Mouse (Mus musculus) activated CD4-positive, CD25-positive, alpha-beta regulatory T cell, adult 4 months (primary cell): Measurements from ENCODE around the gene Ooep. TPM values are rescaled to one million over a fixed set of nuclear protein-coding genes. Genes with fewer than 3 reads are reported as not detected.
"Not testable (repeated sequence)": the region's sequence is repeated elsewhere in the genome, so short reads cannot be mapped to it uniquely, and the experiment has no call there.

Experiments
- ATAC-seq: one replicate; pipeline ENCODE4 v1.8.0; 2017
- polyA plus RNA-seq, 2 experiments: library from polyadenylated mRNA; unstranded; fragments of 100-300 nt; shearing (Covaris generic); gene quantifications; one replicate each; pipeline ENCODE4 v1.2.1; 2017

The Ooep gene
- under 1 TPM in 1 of 2 experiments, not detected in 1; 0.16 TPM for polyA plus RNA-seq

GRCm38 (mm10) chr9:78378113-78378785 lies at the start of gene Ooep:
Ooep (minus strand) TSS chr9:78378725.
- ATAC-seq = no peak

GRCm38 (mm10) chr9:78428185-78428584 lies 49.7 kb upstream of the Ooep start:
- no peak for ATAC-seq

DNA sequence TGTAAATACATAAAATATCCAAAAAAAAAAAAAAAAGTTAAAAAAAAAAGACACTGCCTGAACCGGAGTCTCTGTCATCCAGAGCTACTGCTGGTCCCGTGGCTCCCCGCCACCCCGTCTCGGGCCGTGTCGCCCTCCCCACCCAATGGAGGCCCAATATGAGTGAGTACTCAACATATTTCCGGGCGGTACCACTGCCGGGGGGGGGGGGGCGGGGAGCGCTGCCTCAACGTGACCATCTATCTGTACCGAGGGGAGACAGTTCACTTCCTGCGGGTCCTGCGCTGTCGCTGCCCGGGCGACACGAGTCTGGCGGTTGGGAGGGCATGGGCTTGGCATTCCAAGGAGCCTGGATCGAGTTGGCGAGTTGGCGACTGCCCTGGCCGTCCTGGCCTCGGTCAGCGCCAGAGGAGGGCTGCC lies 48.8 kb upstream of the Ooep start:
- ATAC-seq = peak; percentile 92

DNA sequence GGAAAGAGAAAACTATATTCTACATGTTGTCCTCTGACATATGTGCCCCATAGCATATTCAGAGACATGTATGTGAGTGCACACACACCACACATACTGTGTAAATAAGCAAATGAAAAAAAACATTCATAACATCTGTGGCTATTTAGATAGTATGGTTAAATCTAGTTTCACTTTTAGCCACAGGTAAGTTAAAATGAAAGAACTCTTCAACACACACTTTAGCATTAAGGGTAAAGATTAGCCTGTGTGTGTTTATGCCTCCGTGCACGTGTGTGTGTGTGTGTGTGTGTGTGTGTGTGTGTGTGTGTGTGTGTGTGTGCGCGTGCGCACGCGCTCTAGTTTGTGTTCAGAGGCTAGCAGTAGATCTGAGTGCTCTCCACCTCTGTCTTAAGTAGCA lies 23.1 kb upstream of the Ooep start:
- ATAC-seq = peak; percentile 58

- no peak for ATAC-seq
Observed at GRCm38 (mm10) chr9:78400570-78400969, 22.0 kb upstream of the Ooep start.

DNA sequence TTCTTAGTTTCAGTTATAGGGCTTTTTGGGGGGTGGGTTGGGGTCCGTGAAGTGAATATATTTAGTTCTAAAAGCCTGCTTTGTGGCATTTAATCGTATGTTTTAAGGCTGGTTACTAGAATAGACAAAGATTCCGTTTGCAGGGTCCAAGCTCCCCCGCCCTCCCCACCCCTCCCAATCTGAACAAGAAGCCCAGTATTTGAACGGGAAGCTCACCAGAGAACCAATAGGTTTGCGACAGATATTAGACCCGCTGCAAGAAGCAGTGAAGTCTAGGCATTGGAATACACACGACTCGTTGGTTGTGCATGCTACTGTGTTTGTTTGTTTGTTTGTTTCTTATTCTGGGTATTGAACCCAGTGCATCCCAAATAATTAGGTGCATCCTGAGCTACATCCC lies 18.0 kb upstream of the Ooep start:
- ATAC-seq = no peak

GRCm38 (mm10) chr9:78395630-78396351 lies 17.3 kb upstream of the Ooep start, which contains the start of gene Ddx43:
Ddx43 (plus strand) TSS chr9:78395777.
- peak; percentile 73 for ATAC-seq

DNA sequence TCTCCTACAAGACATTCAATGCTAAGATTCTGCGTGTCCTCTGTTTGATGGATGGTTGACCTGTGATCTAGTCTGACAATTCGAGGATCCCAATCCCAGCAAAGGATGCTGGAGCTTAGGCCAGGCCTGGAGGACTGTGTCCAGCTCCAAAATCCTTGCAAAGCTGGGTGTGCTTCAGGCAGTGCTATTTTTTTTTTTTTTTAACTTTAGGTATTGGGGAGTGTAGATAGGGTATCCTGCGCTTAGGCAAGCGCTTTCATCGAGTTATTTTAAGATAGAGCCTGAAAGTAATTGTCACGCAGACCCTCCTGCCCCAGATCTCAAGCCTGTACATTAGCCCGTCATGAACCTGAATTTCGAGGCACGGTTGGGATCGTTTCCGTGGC lies 16.7 kb upstream of the Ooep start:
- no peak for ATAC-seq

GRCm38 (mm10) chr9:78394602-78395001 lies 16.1 kb upstream of the Ooep start:
- no peak for ATAC-seq

DNA sequence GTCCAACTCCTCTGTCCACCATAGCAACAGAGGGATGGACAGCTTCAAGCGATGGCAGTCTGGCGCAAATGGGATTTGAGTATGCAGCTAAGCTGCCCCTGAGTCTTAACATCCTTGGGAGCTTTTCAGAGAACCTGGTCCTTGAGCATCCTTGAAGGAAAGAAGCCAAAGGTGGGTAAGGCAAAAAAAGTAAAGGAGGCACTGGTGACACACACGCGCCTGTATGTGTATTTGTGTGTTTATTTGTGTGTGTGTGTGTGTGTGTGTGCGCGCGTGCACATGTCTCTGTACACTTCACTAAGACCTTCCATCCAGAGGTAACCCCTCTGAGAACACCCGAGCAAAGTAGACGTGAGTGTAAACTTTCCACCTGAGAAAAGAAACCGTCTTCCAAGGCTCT lies 15.2 kb upstream of the Ooep start:
- ATAC-seq = no peak

DNA sequence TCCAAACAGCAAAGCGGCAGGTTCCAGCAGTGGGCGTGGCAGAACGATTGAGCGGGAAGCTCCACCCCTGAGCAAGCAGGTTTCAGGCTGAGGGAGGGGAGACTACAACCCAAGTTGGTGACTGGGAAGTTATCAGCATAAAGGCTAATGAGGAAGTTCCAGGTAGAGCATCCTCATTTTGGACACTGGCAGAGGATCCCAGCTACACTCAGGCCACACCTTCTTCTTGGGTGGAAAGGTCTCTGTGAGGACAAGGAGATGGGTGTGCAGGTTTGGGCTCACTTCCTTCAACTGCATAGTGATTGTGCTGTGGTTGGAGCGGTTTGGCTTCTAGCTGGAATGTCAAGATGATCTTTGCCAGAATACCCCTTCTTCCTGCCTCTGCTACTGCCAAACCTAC lies 11.5 kb upstream of the Ooep start:
- ATAC-seq = no peak

- no peak for ATAC-seq
Observed at GRCm38 (mm10) chr9:78386947-78387346, 8.4 kb upstream of the Ooep start.

GRCm38 (mm10) chr9:78385893-78386292 lies 7.4 kb upstream of the Ooep start:
- no peak for ATAC-seq

DNA sequence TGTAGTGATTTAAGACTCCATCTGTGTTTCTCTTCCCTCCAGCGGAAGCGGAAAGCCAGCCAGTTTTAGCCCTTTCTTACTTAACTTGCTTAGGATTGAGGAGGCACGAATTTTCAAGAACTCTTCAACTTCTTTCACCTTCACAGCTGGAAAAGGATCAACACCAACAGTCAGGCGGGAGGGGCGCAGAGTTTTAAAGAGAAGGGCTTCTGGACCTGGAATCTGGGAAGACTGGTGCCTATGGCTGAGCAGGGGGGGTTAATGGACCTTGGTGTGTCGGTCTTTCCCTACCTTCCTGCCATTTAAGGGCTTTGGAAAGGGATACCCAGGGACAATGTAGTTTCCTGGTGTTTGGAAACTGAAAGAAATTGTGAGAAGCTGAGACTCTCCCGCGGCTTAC lies 979 bp downstream of the Ooep start:
- no peak for ATAC-seq

DNA sequence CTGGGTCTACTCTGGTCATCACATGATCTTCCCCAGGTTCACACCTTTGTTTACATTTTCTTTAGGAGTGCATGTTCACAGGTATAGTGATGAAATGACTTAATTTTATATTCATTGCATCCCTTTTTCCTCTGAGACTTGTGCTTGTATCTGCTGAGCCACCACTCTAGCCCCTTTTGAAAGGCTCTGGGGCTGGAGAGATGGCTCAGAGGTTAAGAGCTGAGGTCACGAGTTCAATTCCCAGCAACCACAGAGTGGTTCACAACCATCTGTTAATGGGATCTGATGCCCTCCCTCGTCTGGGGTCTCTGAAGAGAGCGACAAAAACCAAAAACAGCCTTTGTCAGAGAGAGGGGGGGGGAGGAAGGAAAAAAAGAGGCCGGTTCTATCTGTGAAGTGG lies 3.0 kb downstream of the Ooep start:
- ATAC-seq = no peak

DNA sequence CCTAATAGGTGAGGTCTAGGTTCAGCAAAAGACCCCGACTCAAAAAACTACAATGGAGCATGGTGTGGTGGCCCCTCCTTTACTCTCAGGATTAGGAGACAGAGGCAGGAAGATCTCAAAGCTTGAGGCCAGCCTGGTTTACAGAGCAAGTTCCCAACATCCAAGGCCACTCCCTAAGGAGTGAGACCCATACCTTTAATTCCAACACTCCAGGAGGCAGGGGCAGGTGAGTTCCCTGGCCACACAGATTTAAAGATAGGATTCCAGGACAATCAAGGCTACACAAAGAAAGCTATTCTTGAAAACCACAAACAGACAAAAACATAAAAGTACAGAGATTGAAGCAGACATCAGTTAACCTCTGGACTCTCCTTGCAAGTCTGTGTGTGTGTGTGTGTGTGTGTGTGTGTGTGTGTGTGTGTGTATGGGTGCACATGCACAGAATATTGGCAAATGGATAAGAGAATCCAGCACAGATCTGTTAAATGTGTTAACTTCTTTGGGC lies 3.6 kb downstream of the Ooep start:
- ATAC-seq = no peak

GRCm38 (mm10) chr9:78374397-78374796 lies 4.1 kb downstream of the Ooep start:
- ATAC-seq = no peak

- no peak for ATAC-seq
Observed at GRCm38 (mm10) chr9:78372827-78373504, 5.6 kb downstream of the Ooep start.

DNA sequence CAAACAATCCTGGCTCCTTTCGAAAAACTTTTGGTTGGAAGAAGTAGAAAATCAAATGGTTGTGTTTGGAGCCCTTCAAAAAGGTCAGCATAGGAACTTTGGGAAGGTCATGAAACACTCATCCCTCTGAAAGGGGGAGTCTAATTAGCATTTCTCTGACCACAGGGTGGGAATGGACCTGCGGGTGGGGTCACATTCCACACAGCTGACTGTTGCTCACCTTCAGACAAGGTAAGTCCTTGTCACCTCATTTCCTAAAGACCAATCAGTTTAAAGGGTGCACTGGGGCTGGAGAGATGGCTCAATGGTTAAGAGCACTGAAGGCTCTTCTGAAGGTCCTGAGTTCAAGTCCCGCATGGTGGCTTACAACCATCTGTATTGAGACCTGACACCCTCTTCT lies 7.1 kb downstream of the Ooep start:
- no peak for ATAC-seq

GRCm38 (mm10) chr9:78369786-78370185 lies 8.7 kb downstream of the Ooep start:
- ATAC-seq = no peak

GRCm38 (mm10) chr9:78369349-78369748 lies 9.2 kb downstream of the Ooep start:
- no peak for ATAC-seq

GRCm38 (mm10) chr9:78368671-78369293 lies 9.7 kb downstream of the Ooep start:
- ATAC-seq = no peak

DNA sequence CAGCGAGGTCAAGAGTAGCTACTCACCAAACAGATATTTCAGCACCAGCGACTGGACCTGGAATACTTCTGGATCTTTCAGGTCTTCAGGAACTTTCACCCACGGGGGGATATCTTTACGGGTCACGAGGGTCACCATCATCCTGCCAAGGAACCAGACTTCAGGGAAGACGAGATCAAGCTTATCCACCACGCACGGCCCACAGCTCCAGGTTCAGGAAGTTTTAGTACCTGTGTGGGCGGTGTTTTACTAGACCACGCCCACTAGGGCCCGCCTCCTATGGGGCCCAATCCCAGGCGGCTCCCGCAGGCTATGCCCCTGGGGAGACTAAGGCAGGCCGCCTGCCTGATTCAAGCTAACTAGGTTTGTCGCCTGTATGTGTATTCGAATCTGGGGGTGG lies 10.6 kb downstream of the Ooep start, which contains the start of gene Dppa5a:
TSS of gene Dppa5a (minus strand) at position 219 of the 400 bp plus-strand sequence.
- not testable (repeated sequence) for ATAC-seq
